Mouse (Mus musculus): ENCODE data around the gene Elp1. TPM values are rescaled to one million over a fixed set of nuclear protein-coding genes. Genes with fewer than 3 reads are reported as not detected.

The Elp1 gene
- polyA plus RNA-seq (2012; rRNA removed), result 69.3 and 72.0 TPM in 2 replicates

DNA sequence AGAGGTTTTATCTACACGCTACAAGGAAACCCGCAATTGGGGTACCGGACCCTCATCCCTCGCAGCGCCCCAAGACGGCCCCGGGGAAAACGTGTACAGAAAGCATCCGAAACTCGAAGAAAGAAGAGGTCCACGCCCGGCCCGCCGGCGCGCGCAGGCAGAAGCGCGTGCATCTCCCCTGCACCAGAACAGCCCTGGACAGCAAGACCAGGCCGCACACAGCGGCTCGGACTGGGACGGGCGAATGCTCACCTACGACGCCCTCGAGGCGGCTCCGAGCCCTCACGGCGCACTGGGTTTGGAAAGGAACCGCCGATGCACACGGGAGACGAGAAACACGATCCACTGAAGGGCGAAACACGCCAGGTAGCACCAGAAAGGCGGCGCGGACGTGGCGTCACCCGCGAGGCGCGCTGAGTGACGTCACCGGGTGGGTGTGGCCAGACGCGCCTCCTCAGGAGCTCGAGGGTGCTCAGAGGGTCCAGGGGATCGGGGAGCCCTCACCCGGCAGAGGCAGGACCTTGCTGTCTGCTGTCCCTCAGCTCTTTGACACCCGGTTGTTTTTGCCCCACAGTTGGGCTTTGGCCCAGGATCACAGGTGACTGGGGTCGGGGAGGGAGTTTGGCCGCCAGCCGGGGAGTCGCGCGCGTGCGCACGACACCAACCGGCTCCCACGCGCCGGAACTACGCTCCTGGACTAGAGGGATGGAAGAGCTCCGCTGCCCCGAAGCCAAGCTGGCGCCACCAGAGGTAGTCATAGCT lies at the start of gene Elp1, which contains the start of gene Fam206a:
TSS of gene Elp1 (minus strand) at position 425 of the 762 bp plus-strand sequence.
TSS of gene Fam206a (plus strand) at position 439 of the 762 bp plus-strand sequence.

DNA sequence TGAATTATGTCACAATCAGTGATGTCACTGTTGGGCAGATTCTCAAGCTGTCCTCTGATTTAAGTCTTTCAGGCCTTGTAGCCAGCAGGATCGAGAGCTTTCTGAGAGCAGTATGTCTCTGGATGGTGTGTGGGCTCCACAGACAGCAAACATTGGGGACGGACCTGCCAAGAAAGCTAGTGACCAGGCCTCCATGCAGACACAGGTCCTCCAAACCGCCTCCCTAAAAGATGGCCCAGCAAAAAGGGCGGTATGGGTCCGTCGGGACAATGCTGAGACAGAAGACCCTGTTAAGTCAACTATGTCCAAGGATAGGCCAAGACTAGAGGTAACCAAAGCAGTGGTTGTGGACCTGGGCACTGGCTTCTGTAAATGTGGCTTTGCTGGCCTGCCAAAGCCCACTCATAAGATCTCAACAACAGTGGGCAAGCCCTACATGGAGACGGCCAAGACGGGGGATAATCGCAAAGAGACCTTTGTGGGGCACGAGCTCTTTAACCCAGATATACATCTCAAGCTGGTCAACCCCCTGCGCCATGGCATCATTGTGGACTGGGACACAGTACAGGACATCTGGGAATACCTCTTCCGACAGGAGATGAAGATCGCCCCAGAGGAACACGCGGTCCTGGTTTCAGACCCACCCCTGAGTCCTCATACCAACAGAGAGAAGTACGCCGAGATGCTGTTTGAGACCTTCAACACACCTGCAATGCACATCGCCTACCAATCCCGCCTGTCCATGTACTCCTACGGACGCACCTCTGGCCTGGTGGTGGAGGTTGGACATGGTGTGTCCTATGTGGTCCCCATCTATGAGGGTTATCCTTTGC lies 58.6 kb downstream of the Elp1 start, which contains the start of gene Actl7a:
TSS of gene Actl7a (plus strand) at position 51 of the 833 bp plus-strand sequence.

DNA sequence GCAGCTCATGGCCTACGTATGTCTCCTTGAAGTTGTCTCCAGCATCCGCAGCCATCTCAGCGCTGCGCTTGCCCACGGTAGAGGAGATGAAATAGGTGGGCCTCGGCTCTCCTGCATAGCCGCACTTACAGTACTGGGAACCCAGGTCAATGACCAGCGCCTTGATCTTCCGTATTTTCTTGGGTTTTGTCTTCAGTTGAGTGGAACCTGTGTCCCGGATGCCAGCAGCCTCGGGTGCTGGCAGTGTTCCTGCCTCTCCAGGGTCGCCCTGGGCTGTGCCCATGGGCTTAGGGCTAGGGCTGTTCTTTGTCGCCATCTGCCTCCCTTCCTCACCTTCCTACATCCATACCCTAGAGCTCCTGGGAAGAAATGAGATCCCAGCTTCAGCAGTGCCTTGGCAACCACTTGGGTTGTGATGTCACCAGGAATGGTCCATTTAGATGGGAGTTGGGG lies 61.1 kb downstream of the Elp1 start, which contains the start of gene Actl7b:
TSS of gene Actl7b (minus strand) at position 403 of the 453 bp plus-strand sequence.

DNA sequence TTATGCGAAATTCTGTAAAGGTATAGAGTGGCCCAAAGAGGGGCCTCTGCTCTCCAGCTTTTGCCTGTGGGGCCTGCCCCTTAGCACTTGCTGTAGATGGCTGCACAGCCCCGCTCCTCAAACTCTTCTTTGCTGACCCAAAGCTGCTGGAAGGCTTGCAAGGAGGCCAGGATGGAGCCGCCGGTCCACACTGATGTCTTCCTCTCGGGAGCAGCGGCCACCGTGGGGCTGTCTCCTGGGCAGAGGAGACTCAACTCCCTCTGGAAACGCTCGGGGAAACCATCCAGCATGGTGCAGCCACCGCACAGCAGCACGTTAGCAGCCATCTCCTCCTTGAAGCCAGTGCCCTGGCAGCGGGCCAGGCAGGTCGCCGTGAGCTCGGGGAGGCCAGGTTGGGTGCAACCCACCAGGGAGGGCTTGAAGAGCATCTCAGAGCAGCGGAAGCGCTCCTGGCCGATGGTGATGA lies 62.1 kb downstream of the Elp1 start, which contains the start of gene Gm26657:
TSS of gene Gm26657 (plus strand) at position 51 of the 466 bp plus-strand sequence.

Other genes starting within 250 kb of the Elp1 start
- gene Gm26657, start 62.3 kb downstream of the Elp1 start, polyA plus RNA-seq (2012; rRNA removed), result not detected in 2 replicates
- 0.19 and 0.20 TPM in 2 replicates for gene Actl7b, start 60.9 kb downstream of the Elp1 start, polyA plus RNA-seq (2012; rRNA removed)
- not detected in 2 replicates for gene Actl7a, start 58.9 kb downstream of the Elp1 start, polyA plus RNA-seq (2012; rRNA removed)
- gene Fam206a, start within 50 bp of the Elp1 start, polyA plus RNA-seq (2012; rRNA removed), result 10.4 and 10.7 TPM in 2 replicates
- 25.2 and 26.2 TPM in 2 replicates for gene Ctnnal1, start 62.9 kb upstream of the Elp1 start, polyA plus RNA-seq (2012; rRNA removed)
- gene Tmem245, start 145.1 kb upstream of the Elp1 start, polyA plus RNA-seq (2012; rRNA removed), result 9.8 and 10.0 TPM in 2 replicates
- gene Frrs1l, start 188.1 kb upstream of the Elp1 start, polyA plus RNA-seq (2012; rRNA removed), result 10.1 TPM in 2 replicates

Measured in central nervous system, embryonic 14 days (tissue).